Mouse (Mus musculus) colon, adult 2 months (tissue): Measurements from ENCODE around the gene Wasf3. TPM values are rescaled to one million over a fixed set of nuclear protein-coding genes. Genes with fewer than 3 reads are reported as not detected.

ENCODE experiments used
- polyA plus RNA-seq: library from polyadenylated mRNA; depleted of rRNA; stranded (reverse); fragments of >200 nt; gene quantifications from 2 replicates; pipeline ENCODE4 v1.2.3, GENCODE M21; 2012; rRNA removed

Wasf3 gene
- 2.6 and 2.8 TPM in 2 replicates for polyA plus RNA-seq

GRCm38 (mm10) chr5:146384935-146385591, at the start of gene Wasf3:
Gene Wasf3, plus strand, starts transcription at chr5:146384985.

GRCm38 (mm10) chr5:146481665-146482064, 96.9 kb downstream of the Wasf3 start, which contains the start of gene Gm6408:
Gene Gm6408, plus strand, starts transcription at chr5:146481965.

GRCm38 (mm10) chr5:146491063-146491462, 106.3 kb downstream of the Wasf3 start, which contains the start of gene Gm6370:
Gene Gm6370, plus strand, starts transcription at chr5:146491363.

GRCm38 (mm10) chr5:146502099-146502498, 117.3 kb downstream of the Wasf3 start, which contains the start of gene 4930449I24Rik:
Gene 4930449I24Rik, plus strand, starts transcription at chr5:146502399.

GRCm38 (mm10) chr5:146513823-146514222, 129.0 kb downstream of the Wasf3 start, which contains the start of gene Gm3402:
Gene Gm3402, plus strand, starts transcription at chr5:146514123.

Other genes starting within 250 kb of the Wasf3 start
- gene Gm5565, start 224.4 kb upstream of the Wasf3 start, polyA plus RNA-seq = not detected in 2 replicates
- not detected in 2 replicates for gene Gm6309, start 214.3 kb upstream of the Wasf3 start, polyA plus RNA-seq
- gene 1700001J03Rik, start 199.7 kb upstream of the Wasf3 start, polyA plus RNA-seq = 0.37 TPM in 2 replicates
- gene Rnf6, start 163.4 kb upstream of the Wasf3 start, polyA plus RNA-seq = 16.6 and 17.4 TPM in 2 replicates
- 44.6 and 48.0 TPM in 2 replicates for gene Cdk8, start 153.8 kb upstream of the Wasf3 start, polyA plus RNA-seq
- gene Gm6408, start 97.0 kb downstream of the Wasf3 start, polyA plus RNA-seq = not detected in 2 replicates
- gene Gm6370, start 106.4 kb downstream of the Wasf3 start, polyA plus RNA-seq = not detected in 2 replicates
- not detected in 2 replicates for gene 4930449I24Rik, start 117.4 kb downstream of the Wasf3 start, polyA plus RNA-seq
- not detected in 2 replicates for gene Gm3402, start 129.1 kb downstream of the Wasf3 start, polyA plus RNA-seq
- gene Gm3404, start 140.8 kb downstream of the Wasf3 start, polyA plus RNA-seq = not detected in 2 replicates
- not detected in 2 replicates for gene Gm3409, start 152.7 kb downstream of the Wasf3 start, polyA plus RNA-seq
- not detected in 2 replicates for gene Gm3415, start 171.2 kb downstream of the Wasf3 start, polyA plus RNA-seq
- gene Gpr12, start 200.3 kb downstream of the Wasf3 start, polyA plus RNA-seq = 0.07 TPM in 1 of 2 replicates, not detected in the other